Mouse (Mus musculus): Measurements from ENCODE around the gene Lsamp.

Lsamp gene

DNA sequence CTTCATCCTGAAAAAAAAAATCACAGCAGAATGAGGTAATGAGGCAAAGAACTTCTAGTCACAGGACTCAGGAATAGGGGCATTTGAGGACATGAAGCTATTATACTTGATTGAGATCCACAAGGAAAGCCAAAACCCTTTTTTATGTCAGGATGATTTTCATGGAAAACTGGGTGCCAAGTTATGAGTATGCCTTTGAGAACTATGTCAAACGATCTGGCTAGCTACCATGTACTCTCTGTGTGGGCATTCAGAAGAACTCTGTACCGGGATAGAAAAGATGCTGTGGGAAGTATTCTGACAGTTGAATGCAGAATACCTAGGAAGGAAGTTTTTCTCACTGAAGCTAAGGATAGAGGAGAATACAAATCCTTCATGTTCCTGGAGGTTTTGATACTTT, 1801.4 kb downstream of the Lsamp start:
- DNase-seq (ENCODE audit: low spot score) = no peak

DNA sequence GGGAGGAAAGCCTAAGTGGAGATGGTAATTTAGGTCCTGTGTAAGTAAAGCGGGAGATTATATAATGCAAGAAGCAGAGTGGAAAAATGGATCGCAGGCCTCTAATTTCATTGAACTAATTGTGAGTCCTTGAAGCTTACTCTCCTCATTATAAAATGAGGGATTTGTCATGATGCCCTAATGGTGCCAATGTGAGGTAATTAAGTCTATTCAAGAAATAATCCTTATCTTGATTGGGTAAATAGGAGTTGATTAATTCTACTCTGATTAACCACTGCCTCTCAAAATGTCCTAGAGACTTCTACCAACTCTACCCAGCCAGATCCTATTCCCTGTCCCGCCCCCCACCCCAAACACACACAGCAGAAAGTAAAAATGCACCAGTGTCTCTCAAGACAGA, 1802.5 kb downstream of the Lsamp start:
- no peak for DNase-seq (ENCODE audit: low spot score)

DNA sequence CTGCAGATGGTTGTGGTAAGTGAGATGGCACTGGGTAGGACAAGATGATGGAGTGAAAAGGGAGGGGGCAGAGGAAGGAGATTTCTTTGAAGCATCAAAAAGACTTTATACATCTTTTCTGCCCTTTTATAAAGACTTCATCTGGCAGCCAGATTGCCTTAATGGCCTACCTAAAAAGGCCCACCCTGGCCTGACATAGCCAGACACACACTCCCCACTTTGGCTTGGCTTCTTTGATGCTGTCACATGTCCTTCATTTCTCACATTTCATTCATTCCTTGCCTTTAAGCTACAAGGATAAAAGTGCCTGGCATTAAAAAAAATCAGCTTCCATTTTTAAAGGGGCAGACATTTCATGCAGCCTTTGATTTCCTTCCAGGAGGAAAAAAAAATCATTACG, 1803.0 kb downstream of the Lsamp start:
- no peak for DNase-seq (ENCODE audit: low spot score)

DNA sequence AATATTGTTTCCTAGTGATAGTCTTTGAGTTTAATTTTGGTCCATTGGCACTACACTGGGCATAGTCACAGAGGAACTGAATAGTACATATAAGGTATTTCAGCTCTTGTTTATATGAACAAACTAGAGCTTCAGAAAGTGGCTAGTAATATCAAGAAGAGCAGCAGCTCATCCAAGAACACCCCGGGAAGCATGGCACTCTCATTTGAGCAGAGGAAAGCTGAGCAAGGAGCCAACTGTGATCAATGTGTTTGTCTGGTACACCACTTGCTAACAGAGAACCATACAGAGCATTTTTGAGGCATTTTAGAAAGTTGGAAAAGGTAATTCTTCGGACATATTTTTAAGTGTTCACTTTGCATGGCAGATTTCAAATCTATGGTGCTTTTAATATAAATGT, 1805.9 kb downstream of the Lsamp start:
- no peak for DNase-seq (ENCODE audit: low spot score)

DNA sequence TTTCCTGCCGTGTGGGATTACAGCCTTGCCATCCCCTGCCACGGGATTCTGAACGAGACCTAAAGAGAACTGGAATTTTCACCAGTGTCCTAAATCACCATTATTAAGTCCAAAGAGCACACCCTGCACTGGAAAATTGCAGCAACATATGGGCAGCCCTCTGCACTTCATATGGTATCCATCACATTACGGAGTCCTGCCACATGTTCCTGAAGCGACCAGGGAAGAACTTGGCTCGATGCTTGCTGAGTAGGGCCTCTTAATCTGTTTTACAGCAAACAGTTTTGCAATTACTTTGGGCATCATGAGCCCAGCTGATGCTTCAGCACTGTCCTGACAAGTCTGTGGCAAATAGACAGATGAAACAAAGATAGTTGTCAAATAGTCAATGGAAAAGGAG, 1836.2 kb downstream of the Lsamp start:
- no peak for DNase-seq (ENCODE audit: low spot score)

DNA sequence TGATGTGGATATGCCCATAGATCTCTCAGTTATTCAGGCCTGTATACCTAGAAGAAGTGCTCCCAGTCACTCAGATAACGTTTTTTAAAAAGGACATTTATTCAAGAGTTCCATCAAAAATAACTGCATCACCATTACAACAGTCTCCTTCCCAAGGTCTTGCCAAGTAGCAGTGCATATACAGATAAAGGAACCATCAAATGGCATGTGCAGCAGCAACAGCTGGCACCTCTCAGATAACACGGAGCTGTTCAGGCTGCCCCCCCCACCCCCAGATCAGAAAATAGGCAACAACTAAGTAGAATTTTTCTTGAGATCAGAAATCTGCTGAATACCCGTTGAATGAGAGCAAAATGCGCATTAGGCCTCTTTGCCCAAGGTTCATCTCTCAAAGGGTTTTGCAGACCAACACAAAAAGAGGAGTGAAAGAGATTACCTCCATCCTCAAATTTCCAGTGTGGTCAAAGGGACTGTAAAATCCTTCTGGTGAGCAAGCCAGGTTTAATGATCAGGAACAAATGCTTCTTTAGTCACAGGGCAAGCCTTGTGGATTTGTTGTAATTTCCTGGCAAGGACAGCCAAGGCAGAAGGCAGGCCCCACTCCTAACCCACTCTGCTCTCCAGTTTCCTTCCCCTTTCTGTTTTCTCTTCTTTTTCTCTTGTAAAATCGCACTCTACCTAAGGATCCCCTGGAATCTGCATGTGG, 1842.9 kb downstream of the Lsamp start:
- no peak for DNase-seq (ENCODE audit: low spot score)

DNA sequence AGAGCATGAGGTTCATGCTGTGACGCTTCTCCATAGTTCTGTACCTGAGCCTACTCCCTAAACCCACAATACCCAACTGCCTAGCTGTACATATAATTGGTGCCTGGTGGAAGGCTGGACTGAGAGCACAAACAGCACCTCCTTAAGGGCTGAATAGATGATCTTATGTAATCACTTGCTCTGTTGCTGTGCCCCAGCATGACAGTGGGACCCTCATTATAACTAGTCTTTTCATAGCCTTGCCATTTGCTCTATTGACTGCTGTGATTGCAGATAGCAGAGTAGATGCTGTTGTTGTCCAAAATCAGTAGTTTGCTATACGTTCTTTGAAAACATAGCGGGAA, 1843.4 kb downstream of the Lsamp start:
- no peak for DNase-seq (ENCODE audit: low spot score)

DNA sequence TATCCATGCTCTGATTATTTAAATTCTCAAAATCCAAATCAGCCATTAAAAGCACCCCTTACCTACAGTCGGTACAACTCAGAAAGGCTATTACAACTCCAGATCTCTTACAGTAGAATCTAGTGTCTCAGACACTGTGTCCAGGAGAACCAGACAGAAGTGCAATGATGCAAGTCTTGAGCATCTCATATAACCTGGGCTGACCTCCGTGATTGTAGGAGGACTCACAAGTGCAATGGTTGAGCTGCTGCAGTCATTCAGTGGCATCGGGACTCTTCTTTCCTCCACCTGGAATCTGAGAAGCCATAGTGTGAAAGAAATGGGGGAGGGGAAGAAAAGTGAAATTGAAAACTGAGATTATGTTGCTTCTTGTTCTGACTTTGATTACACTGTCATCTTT, 1850.5 kb downstream of the Lsamp start:
- no peak for DNase-seq (ENCODE audit: low spot score)

DNA sequence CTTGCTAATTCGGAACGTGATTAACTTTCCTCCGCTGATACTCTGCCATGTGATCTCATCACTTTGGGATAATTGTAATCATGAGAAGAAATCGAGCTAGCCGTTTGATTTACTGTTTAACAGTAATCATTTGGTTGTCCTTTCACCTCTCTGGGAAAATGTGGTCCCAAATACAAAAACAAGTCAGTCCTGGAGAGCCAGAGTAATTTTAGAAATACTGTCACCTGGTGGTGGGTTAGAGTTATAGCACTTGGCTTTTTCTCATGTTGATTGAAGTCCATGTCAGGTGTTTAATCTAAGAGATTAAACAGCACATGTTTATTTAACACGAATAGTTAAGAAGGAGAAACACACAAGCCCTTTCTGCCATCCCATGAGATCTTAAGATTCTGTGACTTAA, 1851.6 kb downstream of the Lsamp start:
- DNase-seq (ENCODE audit: low spot score) = no peak

DNA sequence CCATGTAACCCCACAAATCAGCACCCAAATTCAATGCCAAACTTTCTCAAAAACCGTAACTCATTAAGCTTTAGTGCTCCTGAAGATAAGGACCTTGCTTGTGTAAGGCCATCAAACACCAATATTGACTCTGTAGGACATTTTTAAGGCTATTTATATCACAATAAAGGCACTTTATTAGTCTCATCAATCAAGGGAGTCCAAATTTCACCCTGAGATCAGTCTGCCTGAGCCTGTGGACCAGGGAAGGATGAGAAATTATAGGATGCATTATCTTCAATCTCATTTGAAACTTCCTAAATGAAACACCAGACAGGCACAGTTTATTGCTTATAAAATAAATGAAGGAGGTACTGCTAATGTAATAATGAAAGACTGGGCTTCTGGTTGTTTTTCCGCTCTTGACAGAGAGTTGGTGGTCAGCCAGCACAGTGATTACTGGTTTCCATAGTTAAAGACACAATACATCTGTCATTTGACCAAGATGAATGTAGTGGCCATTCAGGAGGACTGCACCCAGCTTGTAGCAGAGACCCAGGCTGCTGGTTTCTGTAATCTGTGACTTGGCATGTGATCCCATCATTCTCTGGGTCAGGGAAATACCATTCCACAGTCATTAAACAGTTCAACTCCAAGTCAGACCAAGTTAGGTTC, 1855.7 kb downstream of the Lsamp start:
- no peak for DNase-seq (ENCODE audit: low spot score)

DNA sequence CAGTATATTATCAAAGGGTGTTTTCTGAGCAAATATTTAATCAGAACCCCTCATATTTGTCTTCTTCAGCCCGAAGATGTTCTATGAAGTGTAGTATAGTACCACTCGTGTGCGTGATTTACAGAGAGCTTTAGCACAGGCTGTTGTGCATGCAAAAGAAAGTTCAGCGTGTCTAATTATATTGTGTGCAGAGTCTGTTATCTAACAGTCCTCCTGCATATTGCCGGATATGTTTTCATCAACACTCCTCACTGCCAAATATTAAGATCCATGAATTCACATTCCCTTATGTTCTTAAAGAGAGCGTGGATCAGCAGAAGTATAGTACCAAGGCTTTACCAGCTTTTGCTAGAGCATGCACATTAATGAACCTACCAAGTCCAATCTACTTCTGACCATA, 1862.7 kb downstream of the Lsamp start:
- no peak for DNase-seq (ENCODE audit: low spot score)

DNA sequence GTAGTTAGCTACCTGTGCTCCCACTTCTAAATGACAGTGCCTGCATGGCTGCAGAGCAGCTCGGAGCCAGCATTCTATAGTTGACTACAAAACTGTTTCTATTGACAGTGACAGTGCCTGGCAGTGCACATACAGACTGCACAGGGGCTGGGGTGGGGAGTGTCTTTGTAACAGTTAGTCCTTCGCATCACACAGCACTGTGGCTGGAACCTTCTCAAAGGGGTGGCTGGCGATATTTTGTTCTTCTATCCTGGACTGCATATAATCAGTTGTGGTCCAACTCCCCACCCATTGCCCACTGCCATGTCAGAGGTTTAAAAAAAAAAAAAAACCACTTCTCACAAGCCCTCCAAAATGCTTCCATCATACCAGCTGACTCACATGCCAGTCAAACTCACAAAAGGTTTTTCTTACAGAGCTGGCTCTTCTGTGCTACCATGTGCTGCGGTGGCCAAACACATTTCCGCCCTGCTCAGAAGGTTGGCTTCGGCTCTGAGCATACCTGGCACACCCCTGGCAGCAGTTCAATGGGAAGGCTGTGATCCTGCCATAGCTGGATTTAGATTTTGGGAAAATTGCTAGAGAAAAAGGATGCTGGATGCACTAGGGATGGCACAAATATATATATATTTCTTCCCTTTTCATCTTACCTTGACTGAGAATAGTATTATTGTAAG, 1887.9 kb downstream of the Lsamp start:
- DNase-seq (ENCODE audit: low spot score) = no peak

DNA sequence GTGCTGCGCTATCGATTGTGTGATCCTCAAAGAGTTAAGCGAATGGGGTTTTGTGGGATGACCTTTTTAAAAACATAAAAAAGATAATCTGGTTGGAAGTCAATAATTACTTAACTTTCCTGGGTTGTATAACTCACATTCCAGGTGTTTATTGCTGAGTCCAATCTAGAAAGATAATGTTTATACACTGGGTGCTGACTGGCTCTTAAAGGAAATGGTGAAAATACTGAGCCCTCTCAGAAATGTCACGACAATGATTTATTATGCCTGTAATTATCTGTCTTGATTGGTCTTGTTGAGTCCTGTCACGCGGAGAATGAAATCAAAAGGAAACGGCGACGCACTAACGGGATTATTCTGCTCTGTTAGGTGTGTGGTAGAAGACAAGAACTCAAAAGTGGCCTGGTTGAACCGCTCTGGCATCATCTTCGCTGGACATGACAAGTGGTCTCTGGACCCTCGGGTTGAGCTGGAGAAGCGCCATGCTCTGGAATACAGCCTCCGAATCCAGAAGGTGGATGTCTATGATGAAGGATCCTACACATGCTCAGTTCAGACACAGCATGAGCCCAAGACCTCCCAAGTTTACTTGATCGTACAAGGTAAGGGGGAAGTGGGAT, 1904.5 kb downstream of the Lsamp start:
- DNase-seq (ENCODE audit: low spot score) = no peak

DNA sequence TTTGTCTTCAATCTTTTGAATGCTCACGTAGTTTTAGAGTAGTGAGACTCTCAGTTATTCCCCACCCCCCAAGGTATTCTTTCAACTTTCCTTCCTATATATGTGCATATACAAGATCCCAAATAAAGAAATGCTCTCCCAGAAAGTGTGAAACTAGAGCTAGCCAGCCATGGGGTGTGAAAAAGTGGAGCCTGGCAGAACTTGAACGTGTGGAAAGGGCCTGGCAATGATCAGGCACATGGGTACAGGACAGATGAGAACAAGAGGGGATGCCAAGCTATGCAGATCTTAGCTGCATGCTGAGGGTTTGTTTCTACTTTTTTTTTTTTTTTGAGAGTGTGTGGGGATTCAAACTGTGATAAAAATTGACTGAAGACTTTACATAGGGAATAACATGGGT, 1916.6 kb downstream of the Lsamp start:
- no peak for DNase-seq (ENCODE audit: low spot score)

DNA sequence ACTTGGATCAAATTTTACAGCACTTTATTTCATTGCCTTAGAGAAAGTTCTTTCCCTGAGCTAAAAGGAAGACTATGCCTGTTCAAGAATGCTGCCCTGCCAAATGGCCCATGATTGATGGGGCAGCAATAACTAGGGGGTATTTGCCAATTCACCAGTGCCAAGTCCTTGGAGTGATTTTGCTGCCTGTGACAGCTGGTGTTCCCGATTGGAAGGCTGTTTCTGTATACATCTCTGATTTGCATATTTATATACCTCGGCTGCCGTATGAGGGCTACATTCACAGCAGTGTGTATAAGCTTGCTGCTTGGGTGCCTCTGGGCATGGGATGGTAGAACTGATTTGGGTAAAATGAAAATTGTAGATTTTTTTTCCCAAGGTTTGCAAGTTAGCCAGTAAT, 1919.5 kb downstream of the Lsamp start:
- no peak for DNase-seq (ENCODE audit: low spot score)

DNA sequence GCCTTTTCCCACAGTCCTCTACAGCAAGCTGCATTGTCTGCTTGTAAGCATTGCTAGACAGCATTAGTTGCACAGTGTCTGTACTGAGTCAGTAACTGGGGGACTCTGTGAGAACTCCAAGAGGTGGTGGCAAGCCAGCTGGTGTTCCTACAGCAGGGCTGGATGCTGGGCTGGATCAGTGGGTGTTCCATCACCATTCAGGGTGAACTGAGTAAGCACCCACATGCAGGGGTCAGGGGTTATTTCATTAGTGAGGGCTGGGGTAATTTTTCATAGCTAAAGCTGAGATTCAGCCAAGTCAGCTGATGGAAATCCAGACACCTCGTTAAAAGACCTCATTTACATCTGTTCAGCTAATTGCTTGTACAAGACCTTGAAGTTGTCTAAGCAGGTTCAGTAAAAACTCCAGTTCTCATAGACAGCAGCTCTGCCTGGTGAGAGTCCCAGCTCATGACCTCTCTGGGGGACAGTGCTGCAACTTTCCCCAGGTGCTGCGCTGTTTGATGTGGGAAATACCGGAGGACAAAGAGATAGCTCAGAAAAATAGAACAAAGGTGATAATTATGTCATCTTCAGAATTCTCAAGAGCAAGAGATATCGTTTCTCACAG, 1928.5 kb downstream of the Lsamp start:
- no peak for DNase-seq (ENCODE audit: low spot score)

DNA sequence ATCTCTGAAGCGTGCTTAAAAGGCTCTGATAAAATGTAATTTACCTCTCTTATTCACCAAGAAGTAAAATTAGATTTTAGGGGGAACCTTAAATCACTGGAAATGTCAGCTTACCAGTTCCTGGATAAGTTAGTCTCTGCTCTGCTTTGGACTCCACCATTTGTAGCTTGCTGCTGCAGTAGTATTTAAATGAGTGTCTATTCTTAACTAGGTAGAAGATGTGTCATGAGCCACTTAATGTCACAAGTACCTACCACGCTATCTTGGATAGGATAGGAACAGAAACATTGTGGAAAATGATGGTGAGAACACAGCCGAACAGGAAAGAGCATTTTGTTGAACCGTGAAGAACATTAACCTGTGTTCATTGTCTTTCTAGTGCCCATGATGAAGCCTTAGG, 1929.2 kb downstream of the Lsamp start:
- no peak for DNase-seq (ENCODE audit: low spot score)

DNA sequence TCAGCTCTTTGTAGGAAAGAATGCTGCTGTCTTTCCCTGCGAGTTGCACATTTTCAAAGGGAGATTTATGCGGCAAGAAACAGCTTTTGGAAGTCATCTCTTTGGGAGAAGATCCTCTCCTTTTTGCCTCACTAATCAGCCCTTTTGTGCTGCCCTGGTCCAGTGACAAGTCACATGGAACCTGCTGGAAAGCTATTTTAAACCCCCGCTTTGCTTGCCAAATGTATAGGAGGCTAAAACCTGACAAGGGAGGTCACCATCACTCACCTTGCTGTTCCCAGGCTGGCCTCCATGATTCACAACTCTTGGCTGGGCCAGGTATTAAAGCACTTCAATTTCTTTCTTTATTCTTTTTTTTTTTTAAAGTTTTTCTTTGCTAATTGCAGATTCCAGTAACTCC, 1932.2 kb downstream of the Lsamp start:
- DNase-seq (ENCODE audit: low spot score) = no peak

DNA sequence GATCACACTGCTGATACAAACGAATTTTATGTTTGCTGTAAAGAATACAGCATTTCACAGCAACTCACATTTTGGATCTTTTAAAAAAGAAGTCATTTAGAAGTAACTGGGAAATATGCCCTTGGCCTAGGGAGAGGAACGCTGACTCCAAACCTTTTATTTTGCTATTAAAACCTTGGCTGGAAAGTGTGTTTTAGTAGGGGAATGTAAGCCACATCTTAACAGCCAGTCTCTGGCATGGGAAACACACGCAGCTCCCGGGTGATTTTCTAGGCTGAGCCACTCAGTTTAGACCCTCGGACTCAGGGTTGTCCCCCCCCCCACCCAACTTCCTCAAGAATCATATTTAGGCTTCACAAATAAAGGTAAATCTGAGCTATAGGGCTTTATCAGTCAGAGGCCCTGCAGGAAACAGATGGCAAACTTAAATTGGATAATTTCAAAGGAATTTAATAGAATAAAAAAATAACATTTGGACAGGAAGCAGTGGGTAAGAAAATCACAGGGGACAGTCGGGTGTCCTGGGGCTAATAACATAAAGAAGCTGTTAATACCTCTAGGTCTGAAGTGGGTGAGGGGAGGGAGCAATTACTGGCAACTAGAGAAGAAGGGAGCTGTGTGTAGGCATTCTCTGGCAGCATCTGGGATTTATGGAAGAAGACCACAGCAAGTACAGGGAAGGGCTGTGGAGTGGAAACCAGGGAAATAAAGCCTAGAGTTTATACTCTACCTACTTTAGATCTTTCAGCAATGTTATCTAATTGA, 1933.1 kb downstream of the Lsamp start:
- no peak for DNase-seq (ENCODE audit: low spot score)

DNA sequence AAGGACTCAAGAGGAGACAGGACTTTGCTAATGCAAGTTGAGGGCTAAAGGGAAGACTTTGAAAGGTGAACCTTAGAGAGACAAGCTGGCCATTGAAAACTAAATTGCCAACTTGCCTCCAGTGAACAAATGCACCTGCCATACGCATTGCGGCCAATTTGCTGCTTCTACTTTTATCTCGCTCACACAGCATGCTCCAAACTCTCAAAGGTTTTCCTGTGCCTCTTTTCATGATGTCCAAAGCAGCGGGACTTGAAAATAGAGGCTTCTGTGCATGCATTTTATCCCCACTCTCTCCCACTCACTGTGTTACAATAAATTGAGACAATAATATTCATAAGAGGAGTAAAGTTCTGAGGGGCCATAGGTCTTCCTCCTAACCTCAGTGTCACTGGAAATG, 1945.4 kb downstream of the Lsamp start:
- DNase-seq (ENCODE audit: low spot score) = no peak

DNA sequence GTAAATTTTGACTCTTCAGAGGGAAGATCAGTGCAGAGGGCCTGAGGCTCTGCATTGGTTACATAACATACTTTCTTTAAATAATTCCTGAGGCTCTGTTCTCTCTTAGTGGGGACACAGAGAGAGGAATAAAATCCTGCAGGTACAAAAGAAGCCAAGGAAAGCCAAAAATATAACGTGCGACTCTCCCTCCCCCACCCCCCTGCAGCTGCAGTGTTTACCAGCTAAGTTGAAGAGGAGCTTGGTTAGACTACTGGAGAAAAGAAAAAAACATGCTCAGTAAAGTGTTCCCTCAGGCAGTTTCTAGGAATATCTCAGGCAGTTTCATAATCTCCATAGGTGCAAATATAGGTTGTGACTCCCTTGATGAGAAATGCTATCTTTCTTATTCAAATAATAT, 1951.5 kb downstream of the Lsamp start:
- no peak for DNase-seq (ENCODE audit: low spot score)
